Mouse (Mus musculus) forebrain, embryonic 16.5 days (tissue): ENCODE measurements around the gene Crybb1. TPM values are rescaled to one million over a fixed set of nuclear protein-coding genes. Genes with fewer than 3 reads are reported as not detected.

Source experiments
- ATAC-seq: fragments of 200-750 bp; cut with Nextera tagmentation; 2 replicates; pipeline ENCODE4 v1.8.0; 2017; ENCODE audit warnings: mild to moderate bottlenecking, moderate library complexity
- H3K27ac ChIP-seq: fragments of 300-500 bp; sonication (generic); 2 replicates; pipeline ENCODE4 v1.5.1; 2014; ENCODE audit warnings: low read length, control low read depth
- H3K27me3 ChIP-seq: fragments of 300-500 bp; sonication (generic); replicated peaks from 2 replicates; pipeline ENCODE4 v1.6.1; 2014; ENCODE audit warnings: low read length; ENCODE audit not compliant: control insufficient read depth, insufficient read depth
- H3K36me3 ChIP-seq: fragments of 300-500 bp; sonication (generic); 2 replicates; pipeline ENCODE4 v1.6.1; 2014; ENCODE audit not compliant: control insufficient read depth, insufficient read depth
- H3K4me1 ChIP-seq: fragments of 300-500 bp; sonication (generic); replicated peaks from 2 replicates; pipeline ENCODE4 v1.6.1; 2014; ENCODE audit warnings: low read length; ENCODE audit not compliant: control insufficient read depth, insufficient read depth
- H3K4me2 ChIP-seq: fragments of 300-500 bp; sonication (generic); 2 replicates; pipeline ENCODE4 v1.6.1; 2014; ENCODE audit warnings: mild to moderate bottlenecking, low read length, control low read depth
- H3K4me3 ChIP-seq: fragments of 300-500 bp; sonication (generic); replicated peaks from 2 replicates; pipeline ENCODE4 v1.5.1; 2014; ENCODE audit warnings: mild to moderate bottlenecking, low read length, control low read depth
- H3K9ac ChIP-seq: fragments of 300-500 bp; sonication (generic); replicated peaks from 2 replicates; pipeline ENCODE4 v1.6.1; 2014; ENCODE audit warnings: low read depth, low read length, control low read depth
- H3K9me3 ChIP-seq: fragments of 300-500 bp; sonication (generic); 2 replicates; pipeline ENCODE4 v1.6.1; 2016; ENCODE audit warnings: low read length; ENCODE audit not compliant: control insufficient read depth
- WGBS: fragments of 180-500 bp; shearing (Covaris S2); extraction: QIAGEN DNeasy Blood & Tissue Kit; methylation state at CpG from one replicate; pipeline ENCODE4 v1.1.7; 2014; 5-methylcytosine and 5-hydroxymethylcytosine counted together
- polyA plus RNA-seq: library from polyadenylated mRNA; unstranded; fragments of >200 nt; fragmentation: Nextera tagmentation; extraction: Ambion mirVana; gene quantifications from 2 replicates; pipeline ENCODE4 v1.2.1, GENCODE M21; 2015

Crybb1 gene
- polyA plus RNA-seq, 1 experiment from 2014 or later = 5.8 TPM

DNA sequence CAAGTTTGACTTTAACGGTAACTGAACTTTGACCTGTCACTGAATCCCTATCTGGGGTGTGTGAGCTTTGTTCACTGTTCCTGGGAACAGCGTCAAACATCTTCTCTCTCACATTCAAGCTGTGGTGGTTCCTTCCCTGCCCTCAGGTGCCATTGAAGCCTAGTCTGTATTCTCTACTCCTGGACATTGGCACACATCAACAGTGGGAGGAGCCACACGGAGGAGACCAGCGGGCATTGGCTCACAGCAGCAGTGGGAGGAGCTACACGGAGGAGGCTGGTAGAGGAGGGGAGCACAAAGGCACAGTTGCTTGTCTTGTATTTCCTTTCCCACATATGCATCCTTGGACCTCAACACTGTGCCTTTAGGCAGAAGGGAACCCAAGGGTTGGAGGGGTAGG lies 12.6 kb upstream of the Crybb1 start:
- H3K4me1 ChIP-seq = peaks cover 5% of the 10 kb centered on the region; the same call in 1 of the 2 replicates
- ATAC-seq = no peak
- no peak overlapping the region for H3K27ac ChIP-seq
- no peak overlapping the region for H3K4me2 ChIP-seq
- H3K4me3 ChIP-seq = no peak overlapping the region
- no peaks in the 10 kb centered on the region for H3K36me3 ChIP-seq
- no peak overlapping the region for H3K9ac ChIP-seq
- no peaks in the 10 kb centered on the region for H3K27me3 ChIP-seq
- whole genome bisulfite sequencing = 61% methylated on average over 5 of the region's 5 CpGs
- H3K9me3 ChIP-seq = no peaks in the 10 kb centered on the region

- no peak overlapping the region for H3K9ac ChIP-seq
- H3K4me3 ChIP-seq = no peak overlapping the region
- 74% methylated on average over 10 of the region's 10 CpGs for WGBS
- no peaks in the 10 kb centered on the region for H3K36me3 ChIP-seq
- ATAC-seq = no peak
- no peak overlapping the region for H3K27ac ChIP-seq
- no peaks in the 10 kb centered on the region for H3K27me3 ChIP-seq
- no peak overlapping the region for H3K4me2 ChIP-seq
- peaks cover 5% of the 10 kb centered on the region; the same call in 1 of the 2 replicates for H3K4me1 ChIP-seq
- no peaks in the 10 kb centered on the region for H3K9me3 ChIP-seq
Observed at GRCm38 (mm10) chr5:112243539-112244274, 11.9 kb upstream of the Crybb1 start.

DNA sequence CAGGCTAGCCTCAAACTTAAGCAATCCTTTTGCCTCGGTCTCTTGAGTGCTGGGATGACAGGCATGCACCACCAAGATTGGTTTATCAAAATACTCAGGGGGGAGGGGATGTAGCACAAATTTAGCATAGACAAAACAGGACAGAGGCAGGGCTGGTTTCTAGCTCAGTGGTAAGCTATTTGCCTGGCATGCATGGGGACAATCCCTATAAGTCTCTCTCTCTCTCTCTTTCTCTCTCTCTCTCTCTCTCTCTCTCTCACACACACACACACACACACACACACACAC lies 11.4 kb upstream of the Crybb1 start:
- Histone ChIP-seq H3K9ac (no peak overlapping the region), H3K4me3 (no peak overlapping the region), H3K4me1 (peaks cover 1% of the 10 kb centered on the region; the same call in 1 of the 2 replicates), H3K4me2 (no peak overlapping the region), H3K36me3 (no peaks in the 10 kb centered on the region), H3K27ac (no peak overlapping the region), H3K27me3 (no peaks in the 10 kb centered on the region), H3K9me3 (no peaks in the 10 kb centered on the region)
- WGBS = 70% methylated on average over 1 of the region's 1 CpGs
- ATAC-seq = no peak

DNA sequence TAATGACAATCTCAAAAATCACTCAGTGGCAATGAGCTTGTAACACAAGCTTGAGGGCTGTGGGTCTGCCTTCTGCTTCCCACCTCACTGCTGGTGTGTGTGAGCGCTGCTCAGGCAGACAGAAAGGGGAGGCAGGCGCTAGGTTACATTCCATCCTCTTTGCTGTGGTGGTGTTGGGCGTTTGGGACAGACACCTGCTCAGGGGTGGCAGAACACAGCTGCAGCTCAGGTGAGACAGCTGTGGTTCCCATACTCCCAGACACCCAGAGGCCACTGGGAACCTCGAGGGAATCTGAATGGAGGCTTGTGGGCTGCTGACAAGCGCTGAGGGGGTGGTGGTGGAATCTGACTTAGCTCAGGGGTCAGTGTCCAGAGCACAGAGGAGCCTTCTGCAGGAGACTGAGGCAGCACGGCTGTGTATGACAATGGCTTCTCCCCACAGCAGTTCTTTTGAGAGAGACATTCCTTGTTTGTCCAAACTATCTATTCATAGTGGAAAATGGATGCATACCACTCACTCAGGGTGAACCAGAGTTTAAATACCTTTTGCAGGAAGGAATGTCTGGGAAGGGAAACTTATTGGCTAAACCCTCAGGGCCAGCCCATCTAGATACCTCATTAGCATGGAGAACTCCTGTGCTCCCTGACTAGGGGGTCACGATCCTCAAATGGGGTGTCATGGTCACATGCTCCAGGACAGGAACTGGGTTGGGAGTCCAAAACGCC lies 10.6 kb upstream of the Crybb1 start:
- no peak for ATAC-seq
- Histone ChIP-seq H3K4me1 (no peaks in the 10 kb centered on the region), H3K9ac (no peak overlapping the region), H3K4me3 (no peak overlapping the region), H3K9me3 (no peaks in the 10 kb centered on the region), H3K27me3 (no peaks in the 10 kb centered on the region), H3K36me3 (no peaks in the 10 kb centered on the region), H3K27ac (no peak overlapping the region), H3K4me2 (no peak overlapping the region)
- 52% methylated on average over 8 of the region's 8 CpGs for WGBS

DNA sequence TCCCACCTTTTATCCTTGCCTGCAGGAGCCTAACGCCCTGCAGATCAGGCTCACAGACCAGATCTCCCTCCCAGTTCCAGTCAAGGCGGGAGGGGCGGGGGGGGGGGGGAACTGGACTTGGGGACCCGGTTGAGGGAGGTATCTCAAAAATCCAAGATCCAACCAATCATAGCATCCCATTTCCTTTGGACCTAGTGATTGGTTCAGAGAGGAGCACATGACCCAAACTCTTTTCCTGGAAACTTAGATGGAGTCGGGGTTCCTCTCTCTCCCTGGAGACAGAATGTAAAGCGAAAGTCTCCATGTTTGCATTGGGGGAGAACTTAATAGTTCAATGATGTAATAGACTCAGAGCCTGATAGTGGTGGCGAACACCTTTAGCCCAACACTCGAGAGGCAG lies 8.2 kb upstream of the Crybb1 start:
- no peak overlapping the region for H3K4me2 ChIP-seq
- WGBS = 52% methylated on average over 7 of the region's 8 CpGs
- H3K9ac ChIP-seq = no peak overlapping the region
- no peaks in the 10 kb centered on the region for H3K27me3 ChIP-seq
- no peaks in the 10 kb centered on the region for H3K4me1 ChIP-seq
- H3K9me3 ChIP-seq = no peaks in the 10 kb centered on the region
- no peak overlapping the region for H3K4me3 ChIP-seq
- no peak overlapping the region for H3K27ac ChIP-seq
- ATAC-seq = no peak
- no peaks in the 10 kb centered on the region for H3K36me3 ChIP-seq

- Histone ChIP-seq H3K36me3 (no peaks in the 10 kb centered on the region), H3K27ac (no peak overlapping the region), H3K27me3 (no peaks in the 10 kb centered on the region), H3K9ac (no peak overlapping the region), H3K9me3 (no peaks in the 10 kb centered on the region), H3K4me2 (no peak overlapping the region), H3K4me1 (peaks cover 2% of the 10 kb centered on the region; the same call in 1 of the 2 replicates), H3K4me3 (no peak overlapping the region)
- ATAC-seq = no peak
- 87% methylated on average over 11 of the region's 11 CpGs for WGBS
Observed at GRCm38 (mm10) chr5:112249106-112249505, 6.5 kb upstream of the Crybb1 start.

DNA sequence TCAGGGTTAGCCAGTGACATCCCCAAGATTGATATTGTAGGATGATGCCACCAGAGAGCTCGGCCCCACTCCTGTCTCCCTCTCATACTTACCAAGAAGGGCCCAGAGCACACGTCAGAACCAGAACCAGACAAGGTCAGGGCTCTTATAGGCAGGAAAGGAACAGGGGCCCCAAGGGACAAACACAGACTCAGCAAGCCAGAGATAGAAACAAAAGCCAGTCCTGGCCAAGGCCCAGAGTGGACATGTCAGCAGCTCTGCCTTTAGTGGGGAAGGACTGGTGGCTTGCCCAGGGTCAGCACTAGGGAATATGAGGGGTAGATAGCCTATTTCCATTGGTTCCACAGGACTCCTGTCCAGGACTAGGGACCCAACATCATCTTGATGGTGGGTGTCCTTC lies 3.2 kb upstream of the Crybb1 start, which contains the start of gene Cryba4:
Cryba4 (minus strand) TSS at position 119 of the 400 bp plus-strand sequence.
- no peaks in the 10 kb centered on the region for H3K9me3 ChIP-seq
- no peaks in the 10 kb centered on the region for H3K36me3 ChIP-seq
- no peak within 1 kb of the TSS for H3K4me2 ChIP-seq
- WGBS = 76% methylated on average over 2 of the region's 2 CpGs
- no peaks in the 10 kb centered on the region for H3K27me3 ChIP-seq
- no peak for ATAC-seq
- no peak within 1 kb of the TSS for H3K27ac ChIP-seq
- no peak within 1 kb of the TSS for H3K4me3 ChIP-seq
- H3K9ac ChIP-seq = no peak within 1 kb of the TSS
- peaks cover 13% of the 10 kb centered on the region; the same call in 1 of the 2 replicates for H3K4me1 ChIP-seq

DNA sequence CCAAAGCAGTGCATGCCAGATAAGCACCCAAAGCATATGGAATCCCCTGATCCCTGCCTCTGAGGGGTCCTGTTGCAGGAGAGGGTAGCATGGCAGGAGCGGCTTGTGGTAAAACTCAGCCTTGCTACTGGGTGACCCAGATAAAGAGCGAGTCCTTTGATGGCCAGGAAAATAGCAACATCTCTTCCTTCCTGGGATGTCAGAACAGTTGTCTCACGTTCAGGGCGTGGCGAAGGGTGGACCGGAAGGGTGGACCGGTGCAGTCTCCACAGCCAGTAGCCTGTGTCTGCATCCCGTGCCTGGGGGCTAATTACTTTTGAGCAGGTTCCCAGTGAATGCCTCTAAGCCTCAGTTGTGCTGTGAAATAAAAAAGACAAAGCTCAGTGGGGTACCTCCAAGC lies 2.4 kb upstream of the Crybb1 start:
- no peak for ATAC-seq
- Histone ChIP-seq H3K27me3 (no peaks in the 10 kb centered on the region), H3K9me3 (no peaks in the 10 kb centered on the region), H3K4me2 (no peak overlapping the region), H3K4me1 (peaks cover 13% of the 10 kb centered on the region; the same call in 1 of the 2 replicates), H3K9ac (no peak overlapping the region), H3K4me3 (no peak overlapping the region), H3K27ac (no peak overlapping the region), H3K36me3 (no peaks in the 10 kb centered on the region)
- WGBS = 13% methylated on average over 8 of the region's 8 CpGs

DNA sequence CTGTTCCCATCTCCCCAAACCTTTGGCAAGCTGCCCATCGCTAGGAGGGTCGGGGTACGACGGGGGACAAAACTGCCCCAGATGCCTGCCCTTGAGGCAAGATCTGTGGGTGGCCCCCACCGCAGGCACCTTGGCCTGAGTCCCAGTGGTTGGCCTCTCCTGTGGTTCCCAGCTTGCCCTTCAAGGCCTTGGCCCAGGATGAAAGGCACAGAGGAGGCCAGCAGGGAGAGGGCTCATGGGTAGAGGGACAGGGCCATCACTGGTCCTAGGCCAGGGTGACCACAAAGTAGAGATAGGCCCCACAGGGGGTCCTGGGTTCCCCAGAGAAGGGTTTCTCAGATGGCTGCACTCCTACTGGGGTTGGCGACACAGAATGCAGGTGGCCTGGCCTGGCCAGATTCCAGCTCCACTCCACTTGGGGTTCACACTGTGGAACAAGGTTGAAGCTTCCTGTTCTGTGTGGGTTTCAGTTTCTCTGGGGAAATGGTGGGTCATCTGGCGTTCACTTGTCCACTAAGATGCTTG lies 1.3 kb upstream of the Crybb1 start:
- Histone ChIP-seq H3K4me3 (no peak overlapping the region), H3K27me3 (no peaks in the 10 kb centered on the region), H3K4me1 (peaks cover 13% of the 10 kb centered on the region; the same call in 1 of the 2 replicates), H3K36me3 (no peaks in the 10 kb centered on the region), H3K27ac (no peak overlapping the region), H3K9ac (no peak overlapping the region), H3K4me2 (no peak overlapping the region), H3K9me3 (no peaks in the 10 kb centered on the region)
- 33% methylated on average over 7 of the region's 7 CpGs for WGBS
- peak; percentile 57; the same call in 1 of the 2 replicates for ATAC-seq
